Mouse (Mus musculus) C2C12 (cell line): ENCODE data around the gene Slc6a11.

Experiments used
- CEBPB ChIP-seq: IDR thresholded peaks from one replicate; pipeline ENCODE4 v1.6.1; 2011; ENCODE audit warnings: low read depth, mild to moderate bottlenecking, control low read depth, moderate library complexity
- CTCF ChIP-seq: IDR thresholded peaks from one replicate; pipeline ENCODE4 v1.5.1; 2011; ENCODE audit not compliant: control insufficient read depth, insufficient read depth, insufficient read length
- MAX ChIP-seq: IDR thresholded peaks from one replicate; pipeline ENCODE4 v1.6.1; 2011; ENCODE audit warnings: mild to moderate bottlenecking, control low read depth
- MYOD1 ChIP-seq: IDR thresholded peaks from one replicate; pipeline ENCODE4 v1.6.1; 2011; ENCODE audit warnings: low read depth; ENCODE audit not compliant: control insufficient read depth, insufficient read length
- USF1 ChIP-seq: IDR thresholded peaks from one replicate; pipeline ENCODE4 v1.6.1; 2011; ENCODE audit warnings: low read depth, mild to moderate bottlenecking, control low read depth, moderate library complexity

- TF ChIP-seq CTCF: no peak
- no peak for TF ChIP-seq MAX
- no peak for TF ChIP-seq MYOD1
- TF ChIP-seq USF1: no peak
- TF ChIP-seq CEBPB: no peak
These were observed 136.9 kb downstream of the Slc6a11 start for GRCm38 (mm10) chr6:114267979-114268378.
